13 mouse cellular contexts compared by ENCODE assay signal in the genomic region with DNA sequence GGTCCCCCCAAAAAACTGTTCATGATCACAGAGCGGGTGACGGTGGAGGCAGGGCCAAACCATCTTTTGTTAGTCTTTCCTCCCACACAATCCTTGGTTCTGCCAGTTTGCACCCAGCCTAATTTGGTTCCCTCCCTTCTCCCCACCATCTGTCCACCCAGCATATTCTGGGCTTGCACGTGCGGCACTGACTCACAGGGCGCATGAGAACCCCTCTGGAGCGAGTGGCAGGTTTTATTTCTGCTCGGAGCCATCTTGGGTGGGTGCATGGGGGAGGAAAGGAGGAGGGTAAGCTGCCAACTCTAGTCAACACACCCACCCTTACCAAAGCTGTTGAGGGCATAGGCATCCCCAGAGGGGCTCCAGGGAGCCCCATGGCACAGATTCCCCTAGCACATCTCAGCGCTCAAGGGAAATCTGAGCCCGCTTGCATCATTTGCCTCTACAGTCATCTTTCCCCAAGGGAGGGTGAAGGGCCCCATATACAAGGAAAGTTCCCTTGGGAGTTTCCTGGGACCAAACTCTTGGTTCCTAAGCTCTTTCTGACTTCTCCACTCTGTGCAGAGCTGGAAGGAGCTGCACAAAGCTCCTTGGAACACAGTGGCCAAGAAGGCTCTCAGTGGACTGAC.
DNase-seq lines count a peak whose midpoint lies in the region; ATAC-seq lines count a peak whose summit lies in the region.
"Had no signal": no experiment of that assay in that cellular context is flagged by ENCODE, and none has a peak within 500 bp of the region (broad histone marks: within the 10 kb centered on the region; RNA-seq: fewer than 3 reads in every experiment).

No protein-coding gene starts in this region.

- DNase-seq in embryonic facial prominence, embryonic 14.5 days (ENCODE audit: low spot score) = peak; percentile 5
- DNase-seq in embryonic facial prominence, embryonic 10.5 days (ENCODE audit: low spot score) = no peak
- peak; percentile 86 to 89 for DNase-seq in frontal cortex, adult 2 months (ENCODE audit: extremely low spot score in 1 of 2, low spot score in 1 of 2)
- DNase-seq in left cerebral cortex, adult 18-20 months (ENCODE audit: low spot score in 2 of 2) = peak; percentile 85 to 86
- DNase-seq in right cerebral cortex, postnatal 36 days (ENCODE audit: low spot score in 2 of 2) = peak; percentile 81 to 89
- no peak for DNase-seq in heart, adult 8-10 months (ENCODE audit: low spot score)
- DNase-seq in adrenal gland, adult (ENCODE audit: inconsistent age in 2 of 2, low spot score in 1 of 2) = no peak

- H3K4me2 ChIP-seq in embryonic facial prominence, embryonic 14.5 days (ENCODE audit: low read depth, low read length) = no peak overlapping the region
- H3K4me2 ChIP-seq: lung, embryonic 15.5 days; stomach, embryonic 15.5 days had no signal

- no peak overlapping the region for H3K27ac ChIP-seq in embryonic facial prominence, embryonic 14.5 days (replicated peaks; ENCODE audit: low read depth, low read length)
- H3K27ac ChIP-seq in embryonic facial prominence, embryonic 10.5 days (replicated peaks) = no peak overlapping the region
- H3K27ac ChIP-seq: heart, embryonic 10.5 days; hindbrain, postnatal 0 days; lung, embryonic 15.5 days; stomach, embryonic 15.5 days had no signal

- WGBS in embryonic facial prominence, embryonic 14.5 days = 91% methylated on average over 9 of the region's 9 CpGs
- 92% methylated on average over 9 of the region's 9 CpGs for WGBS in embryonic facial prominence, embryonic 10.5 days

- no peaks in the 10 kb centered on the region for H3K4me1 ChIP-seq in embryonic facial prominence, embryonic 14.5 days (ENCODE audit: control insufficient read depth, insufficient read depth, low read length)
- no peaks in the 10 kb centered on the region; the same call in 1 of the 2 replicates for H3K4me1 ChIP-seq in embryonic facial prominence, embryonic 10.5 days
- H3K4me1 ChIP-seq: heart, embryonic 10.5 days; lung, embryonic 15.5 days; stomach, embryonic 15.5 days had no signal

- no peaks in the 10 kb centered on the region for H3K27me3 ChIP-seq in embryonic facial prominence, embryonic 14.5 days (replicated peaks; ENCODE audit: control insufficient read depth, insufficient read depth, low read length)
- no peaks in the 10 kb centered on the region for H3K27me3 ChIP-seq in embryonic facial prominence, embryonic 10.5 days (replicated peaks; ENCODE audit: low read depth, poor library complexity, severe bottlenecking)
- H3K27me3 ChIP-seq: lung, embryonic 15.5 days; stomach, embryonic 15.5 days had no signal

- no peak for ATAC-seq in embryonic facial prominence, embryonic 14.5 days (ENCODE audit: low read depth)
- ATAC-seq in megakaryocyte-erythroid progenitor cell, adult 5-6 weeks (replicated peaks; ENCODE audit: low FRiP score, low TSS enrichment, poor library complexity, severe bottlenecking) = no peak
- ATAC-seq: hindbrain, postnatal 0 days; midbrain, embryonic 16.5 days had no signal

- H3K9ac ChIP-seq in embryonic facial prominence, embryonic 14.5 days (ENCODE audit: low read depth, low read length) = no peak overlapping the region
- H3K9ac ChIP-seq: lung, embryonic 15.5 days; stomach, embryonic 15.5 days had no signal

- no peak overlapping the region for H3K4me3 ChIP-seq in embryonic facial prominence, embryonic 14.5 days (ENCODE audit: low read depth, low read length)
- H3K4me3 ChIP-seq in embryonic facial prominence, embryonic 10.5 days = no peak overlapping the region
- H3K4me3 ChIP-seq: heart, embryonic 10.5 days; lung, embryonic 15.5 days; stomach, embryonic 15.5 days had no signal

- no peaks in the 10 kb centered on the region for H3K36me3 ChIP-seq in embryonic facial prominence, embryonic 14.5 days (ENCODE audit: control insufficient read depth, insufficient read depth, low read length)
- no peaks in the 10 kb centered on the region for H3K36me3 ChIP-seq in embryonic facial prominence, embryonic 10.5 days (replicated peaks)
- H3K36me3 ChIP-seq: heart, embryonic 10.5 days; lung, embryonic 15.5 days; stomach, embryonic 15.5 days had no signal

- no peaks in the 10 kb centered on the region for H3K9me3 ChIP-seq in embryonic facial prominence, embryonic 14.5 days (ENCODE audit: control insufficient read depth, low read length)
- no peaks in the 10 kb centered on the region for H3K9me3 ChIP-seq in embryonic facial prominence, embryonic 10.5 days
- H3K9me3 ChIP-seq: heart, embryonic 10.5 days; lung, embryonic 15.5 days; stomach, embryonic 15.5 days had no signal

Comparison
In these comparisons a context has a peak if more than half of its experiments do, and no peak if none do; other contexts are left out.
1. DNase-seq: peak in embryonic facial prominence, embryonic 14.5 days (single experiment), frontal cortex, adult 2 months (2 of 2), left cerebral cortex, adult 18-20 months (2 of 2) and right cerebral cortex, postnatal 36 days (2 of 2); none in embryonic facial prominence, embryonic 10.5 days (single experiment), heart, adult 8-10 months (single experiment) and adrenal gland, adult (0 of 2).